Comparison of ENCODE assay signal across 37 mouse cellular contexts in the genomic region with DNA sequence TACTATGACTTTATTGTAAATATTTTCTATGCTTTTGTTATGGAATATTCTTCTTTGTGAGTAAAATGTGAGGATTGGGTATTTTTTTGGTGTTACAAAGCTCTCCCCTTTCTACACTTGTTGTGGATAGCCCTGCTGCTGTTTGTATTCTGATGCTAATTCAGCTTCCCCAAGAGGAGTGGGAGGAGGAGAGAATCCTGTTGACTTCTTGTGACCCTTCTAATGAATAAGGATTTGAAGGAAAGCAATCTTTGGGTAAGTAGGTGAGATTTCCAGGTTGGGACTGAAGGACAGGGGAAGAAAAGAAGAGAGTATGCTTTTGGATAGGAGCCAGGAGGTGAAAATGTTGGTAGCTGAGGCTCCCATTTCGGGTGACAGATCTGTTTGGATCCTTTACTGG. TPM values are rescaled to one million over a fixed set of nuclear protein-coding genes. Genes with fewer than 3 reads are reported as not detected.
"Had no signal": no experiment of that assay in that cellular context is flagged by ENCODE, and none has a peak within 500 bp of the region (broad histone marks: within the 10 kb centered on the region; RNA-seq: fewer than 3 reads in every experiment).

No protein-coding gene starts in this region.

- H3K4me1 ChIP-seq: limb, embryonic 10.5 days; limb, embryonic 12.5 days; limb, embryonic 13.5 days; limb, embryonic 15.5 days; liver, embryonic 12.5 days; liver, embryonic 13.5 days; liver, embryonic 15.5 days; lung, embryonic 15.5 days; megakaryocyte, embryonic 14.5 days; midbrain, embryonic 10.5 days; midbrain, embryonic 12.5 days; midbrain, embryonic 13.5 days; midbrain, embryonic 15.5 days had no signal

- ATAC-seq: liver, embryonic 12.5 days; liver, postnatal 0 days; midbrain, embryonic 13.5 days; midbrain, embryonic 15.5 days; midbrain, embryonic 16.5 days had no signal

- H3K4me3 ChIP-seq: limb, embryonic 10.5 days; limb, embryonic 12.5 days; limb, embryonic 13.5 days; limb, embryonic 15.5 days; liver, embryonic 12.5 days; liver, embryonic 13.5 days; liver, embryonic 15.5 days; lung, embryonic 15.5 days; megakaryocyte, embryonic 14.5 days; midbrain, embryonic 10.5 days; midbrain, embryonic 12.5 days; midbrain, embryonic 13.5 days; midbrain, embryonic 15.5 days; myocyte had no signal

- H3K9me3 ChIP-seq: limb, embryonic 10.5 days; limb, embryonic 12.5 days; limb, embryonic 13.5 days; limb, embryonic 15.5 days; liver, embryonic 12.5 days; liver, embryonic 13.5 days; liver, embryonic 15.5 days; lung, embryonic 15.5 days; midbrain, embryonic 12.5 days; midbrain, embryonic 13.5 days; midbrain, embryonic 15.5 days had no signal

- DNase-seq: left cerebral cortex, postnatal 4 days; liver; liver, embryonic 13.5 days; liver, postnatal 0 days; lung, adult 18-20 months; lung, adult 2 months; lung, embryonic 14.5 days; lung, postnatal 10 days; lung, postnatal 14 days; lung, postnatal 36 days; lung, postnatal 4 days; midbrain, embryonic 14.5 days had no signal

- H3K9ac ChIP-seq: limb, embryonic 12.5 days; limb, embryonic 13.5 days; limb, embryonic 15.5 days; liver, embryonic 12.5 days; liver, embryonic 13.5 days; liver, embryonic 14.5 days; liver, embryonic 15.5 days; liver, postnatal 0 days; lung, embryonic 14.5 days; lung, embryonic 15.5 days; midbrain, embryonic 12.5 days; midbrain, embryonic 13.5 days; midbrain, embryonic 15.5 days had no signal

- H3K4me2 ChIP-seq: limb, embryonic 12.5 days; limb, embryonic 13.5 days; limb, embryonic 15.5 days; liver, embryonic 11.5 days; liver, embryonic 12.5 days; liver, embryonic 13.5 days; liver, embryonic 15.5 days; lung, embryonic 14.5 days; lung, embryonic 15.5 days; midbrain, embryonic 11.5 days; midbrain, embryonic 12.5 days; midbrain, embryonic 13.5 days; midbrain, embryonic 15.5 days had no signal

- H3K27ac ChIP-seq: limb, embryonic 10.5 days; limb, embryonic 12.5 days; limb, embryonic 13.5 days; limb, embryonic 15.5 days; liver, embryonic 12.5 days; liver, embryonic 13.5 days; liver, embryonic 14.5 days; liver, embryonic 15.5 days; lung, embryonic 15.5 days; macrophage; midbrain, embryonic 10.5 days; midbrain, embryonic 12.5 days; midbrain, embryonic 13.5 days; midbrain, embryonic 15.5 days had no signal

- H3K36me3 ChIP-seq: limb, embryonic 10.5 days; limb, embryonic 12.5 days; limb, embryonic 13.5 days; limb, embryonic 15.5 days; liver, embryonic 12.5 days; liver, embryonic 13.5 days; liver, embryonic 15.5 days; lung, embryonic 15.5 days; midbrain, embryonic 10.5 days; midbrain, embryonic 12.5 days; midbrain, embryonic 13.5 days; midbrain, embryonic 15.5 days had no signal

- H3K27me3 ChIP-seq: limb, embryonic 12.5 days; limb, embryonic 13.5 days; limb, embryonic 15.5 days; liver, embryonic 12.5 days; liver, embryonic 13.5 days; liver, embryonic 15.5 days; lung, embryonic 15.5 days; megakaryocyte, embryonic 14.5 days; midbrain, embryonic 12.5 days; midbrain, embryonic 13.5 days; midbrain, embryonic 15.5 days had no signal

RNA-seq across cellular contexts. Expression of a gene that starts 3.5 kb away (rescaled TPM):
- polyA plus RNA-seq: limb, embryonic 10.5 days; limb, embryonic 11.5 days; limb, embryonic 12.5 days; limb, embryonic 13.5 days; limb, embryonic 14.5 days; limb, embryonic 15.5 days; liver, adult 2 months; liver, embryonic 11.5 days; liver, embryonic 12.5 days; liver, embryonic 13.5 days; liver, embryonic 14.5 days; liver, embryonic 15.5 days; liver, embryonic 16.5 days; liver, postnatal 0 days; lung, embryonic 14.5 days; lung, embryonic 15.5 days; lung, embryonic 16.5 days; macrophage; midbrain, embryonic 10.5 days; midbrain, embryonic 11.5 days; midbrain, embryonic 12.5 days; midbrain, embryonic 13.5 days; midbrain, embryonic 14.5 days; midbrain, embryonic 15.5 days; midbrain, embryonic 16.5 days; midbrain, postnatal 0 days; myocyte; neural tube, embryonic 11.5 days had no signal
